Mouse (Mus musculus) macrophage (primary cell): ENCODE measurements around the gene Zfp69. TPM values are rescaled to one million over a fixed set of nuclear protein-coding genes. Genes with fewer than 3 reads are reported as not detected.

Source experiments
- H3K27ac ChIP-seq: fragments of 350-480 bp; formaldehyde crosslinking; 2 replicates; pipeline ENCODE4 v1.9.0; 2021
- H3K36me3 ChIP-seq: fragments of 350-480 bp; formaldehyde crosslinking; 2 replicates; pipeline ENCODE4 v1.9.0; 2021; ENCODE audit errors: inconsistent target
- H3K4me3 ChIP-seq: fragments of 350-480 bp; formaldehyde crosslinking; 2 replicates; pipeline ENCODE4 v1.9.0; 2021; ENCODE audit errors: inconsistent target
- H3K79me2 ChIP-seq: fragments of 350-480 bp; formaldehyde crosslinking; 2 replicates; pipeline ENCODE4 v1.9.0; 2021; ENCODE audit errors: inconsistent target
- WGBS: methylation state at CpG from one replicate; pipeline ENCODE4 v1.1.7; 2026; ENCODE audit warnings: inconsistent platforms; ENCODE audit not compliant: missing documents; 5-methylcytosine and 5-hydroxymethylcytosine counted together
- polyA plus RNA-seq: library from polyadenylated mRNA; stranded (reverse); fragments of 250-400 nt; gene quantifications from 3 replicates; pipeline ENCODE4 v1.2.4, GENCODE M21; 2018; ENCODE audit warnings: inconsistent platforms
- total RNA-seq, 78 experiments: library from RNA; depleted of rRNA; stranded (reverse); fragments of 250-400 nt; gene quantifications; 1 replicate in 9 of 78; 2 replicates in 24 of 78; 3 replicates in 43 of 78; 4 replicates in 2 of 78; pipeline ENCODE4 v1.2.4; 2018; ENCODE audit warnings: inconsistent platforms in 56 of 78

Zfp69 gene
- total RNA-seq (2018; cell fraction: chromatin; rRNA removed): 10 to 100 TPM in 2 of 26 experiments, 1 to 10 TPM in 23, under 1 TPM in 1; 0.50 to 18.3 (median 3.5) TPM
- total RNA-seq (2018; cell fraction: cytosol; rRNA removed): under 1 TPM in 25 of 26 experiments, not detected in 1; 0.10 to 0.90 (median 0.40) TPM
- 1 to 10 TPM in 24 of 26 experiments, under 1 TPM in 2; 0.32 to 9.3 (median 2.2) TPM for total RNA-seq (2018; cell fraction: nucleus; rRNA removed)
- polyA plus RNA-seq: 0.46 to 0.93 TPM (median 0.59 TPM) in 3 replicates

- no peaks in the 10 kb centered on the region for H3K79me2 ChIP-seq
- under 1% methylated on average over 41 of the region's 60 CpGs for WGBS
- no peaks in the 10 kb centered on the region for H3K36me3 ChIP-seq
- H3K27ac ChIP-seq: peak within 1 kb of the TSS; percentile 72
- H3K4me3 ChIP-seq: peak within 1 kb of the TSS; percentile 61
Measured at GRCm38 (mm10) chr4:120951428-120951973, at the start of gene Zfp69. Zfp69 (minus strand) TSS chr4:120951699.

GRCm38 (mm10) chr4:121001042-121001441 lies 49.5 kb upstream of the Zfp69 start:
- WGBS: 92% methylated on average over 2 of the region's 2 CpGs
- Histone ChIP-seq H3K4me3 (no peak overlapping the region), H3K79me2 (peaks cover 97% of the 10 kb centered on the region), H3K27ac (no peak overlapping the region), H3K36me3 (no peaks in the 10 kb centered on the region)

- no peak overlapping the region for H3K4me3 ChIP-seq
- no peak overlapping the region for H3K27ac ChIP-seq
- no peaks in the 10 kb centered on the region for H3K36me3 ChIP-seq
- 92% methylated on average over 1 of the region's 1 CpGs for WGBS
- peaks cover 93% of the 10 kb centered on the region for H3K79me2 ChIP-seq
Measured at GRCm38 (mm10) chr4:120995911-120996310, 44.4 kb upstream of the Zfp69 start.

DNA sequence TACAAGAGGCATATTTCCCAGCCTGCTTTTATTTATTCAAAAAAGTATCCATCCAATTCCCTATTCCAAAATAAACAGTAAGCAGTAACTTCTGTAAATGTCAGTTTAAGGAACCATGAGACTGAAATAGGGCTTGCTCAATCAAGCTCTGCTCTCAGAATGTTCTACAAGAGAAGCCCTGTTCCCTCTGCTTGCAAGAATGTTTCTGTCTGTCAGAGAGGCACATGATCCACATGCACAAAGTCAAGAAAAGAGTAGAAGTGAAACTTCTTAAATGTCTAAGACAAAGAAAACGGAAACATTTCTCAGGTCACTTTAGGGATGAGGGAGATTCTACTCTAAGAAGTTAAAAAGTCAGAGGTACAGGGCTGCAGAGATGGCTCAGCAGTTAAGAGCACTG lies 41.5 kb upstream of the Zfp69 start:
- Histone ChIP-seq H3K27ac (peak overlapping the region; percentile 73), H3K79me2 (peaks cover 93% of the 10 kb centered on the region), H3K4me3 (no peak overlapping the region), H3K36me3 (no peaks in the 10 kb centered on the region)
- 0% methylated on average over 1 of the region's 1 CpGs for WGBS

GRCm38 (mm10) chr4:120992284-120992683 lies 40.8 kb upstream of the Zfp69 start:
- peak overlapping the region; percentile 73 for H3K27ac ChIP-seq
- H3K36me3 ChIP-seq: no peaks in the 10 kb centered on the region
- H3K79me2 ChIP-seq: peaks cover 93% of the 10 kb centered on the region
- H3K4me3 ChIP-seq: no peak overlapping the region
- WGBS: 88% methylated on average over 2 of the region's 2 CpGs

- Histone ChIP-seq H3K27ac (no peak overlapping the region), H3K36me3 (peaks cover 17% of the 10 kb centered on the region; the same call in 1 of the 2 replicates), H3K79me2 (peaks cover 87% of the 10 kb centered on the region), H3K4me3 (no peak overlapping the region)
- WGBS: 69% methylated on average over 4 of the region's 4 CpGs
Measured at GRCm38 (mm10) chr4:120987319-120987718, 35.8 kb upstream of the Zfp69 start.

DNA sequence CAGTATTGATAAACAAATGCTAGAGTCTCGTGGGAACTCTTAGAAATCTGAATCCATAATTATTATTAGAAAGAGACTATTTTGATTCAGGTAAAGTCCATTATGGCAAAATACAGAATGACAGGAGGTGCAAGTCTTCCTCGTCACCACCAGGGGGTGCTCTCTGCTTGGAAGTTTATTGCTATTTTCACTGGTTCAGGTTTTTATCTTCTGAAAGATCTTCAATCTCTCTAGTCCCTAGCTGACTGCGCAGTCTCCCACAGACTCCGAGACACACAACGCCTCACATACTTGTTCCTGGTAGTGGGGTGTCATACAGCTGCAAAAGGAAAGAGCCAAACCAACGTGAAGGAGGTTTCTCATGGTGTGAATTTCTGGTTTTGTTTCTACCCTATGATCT lies 34.9 kb upstream of the Zfp69 start:
- peaks cover 79% of the 10 kb centered on the region for H3K79me2 ChIP-seq
- no peak overlapping the region for H3K27ac ChIP-seq
- H3K36me3 ChIP-seq: peaks cover 17% of the 10 kb centered on the region; the same call in 1 of the 2 replicates
- no peak overlapping the region for H3K4me3 ChIP-seq
- WGBS: 10% methylated on average over 6 of the region's 6 CpGs

GRCm38 (mm10) chr4:120978221-120978620 lies 26.7 kb upstream of the Zfp69 start:
- H3K36me3 ChIP-seq: peaks cover 35% of the 10 kb centered on the region
- H3K79me2 ChIP-seq: no peaks in the 10 kb centered on the region; the same call in 1 of the 2 replicates
- WGBS: 24% methylated on average over 3 of the region's 3 CpGs
- H3K4me3 ChIP-seq: no peak overlapping the region
- H3K27ac ChIP-seq: peak overlapping the region; percentile 46

GRCm38 (mm10) chr4:120975428-120975734 lies 23.9 kb upstream of the Zfp69 start:
- H3K4me3 ChIP-seq: no peak overlapping the region
- H3K36me3 ChIP-seq: peaks cover 50% of the 10 kb centered on the region
- peak overlapping the region; percentile 24 for H3K27ac ChIP-seq

GRCm38 (mm10) chr4:120974711-120975427 lies 23.4 kb upstream of the Zfp69 start:
- Histone ChIP-seq H3K79me2 (no peaks in the 10 kb centered on the region), H3K4me3 (no peak overlapping the region), H3K36me3 (peaks cover 46% of the 10 kb centered on the region), H3K27ac (peak overlapping the region; percentile 24)
- 37% methylated on average over 11 of the region's 11 CpGs for WGBS

More at GRCm38 (mm10) chr4:120975428-120975734, 23.9 kb upstream of the Zfp69 start:
- H3K79me2 ChIP-seq: no peaks in the 10 kb centered on the region
- WGBS: 15% methylated on average over 4 of the region's 4 CpGs

DNA sequence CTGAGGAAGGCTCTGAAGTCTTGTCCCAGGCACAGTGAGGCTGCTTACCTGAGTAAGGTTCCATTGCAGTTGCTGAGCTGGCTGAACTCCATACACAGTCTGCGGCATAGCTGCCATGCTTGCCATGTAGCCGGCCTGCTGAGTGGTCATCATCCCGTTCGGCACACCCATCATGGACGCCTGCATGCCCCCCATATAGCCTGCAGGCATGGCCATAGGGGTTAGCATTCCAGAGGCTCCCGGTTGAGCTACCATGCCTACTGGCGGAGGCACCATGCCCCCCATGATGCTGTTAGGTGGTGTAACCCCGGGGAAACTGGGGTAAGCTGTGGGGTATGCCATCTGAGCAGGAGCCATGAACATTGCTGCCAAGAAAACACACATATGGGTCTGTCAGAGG lies 20.3 kb upstream of the Zfp69 start:
- no peak overlapping the region for H3K4me3 ChIP-seq
- peaks cover 61% of the 10 kb centered on the region for H3K36me3 ChIP-seq

GRCm38 (mm10) chr4:120969382-120970146 lies 18.1 kb upstream of the Zfp69 start:
- H3K4me3 ChIP-seq: no peak overlapping the region
- WGBS: 89% methylated on average over 5 of the region's 5 CpGs
- peaks cover 57% of the 10 kb centered on the region for H3K36me3 ChIP-seq
- H3K79me2 ChIP-seq: no peaks in the 10 kb centered on the region
- H3K27ac ChIP-seq: no peak overlapping the region

More for the DNA sequence above, 20.3 kb upstream of the Zfp69 start:
- no peaks in the 10 kb centered on the region for H3K79me2 ChIP-seq
- WGBS: 98% methylated on average over 8 of the region's 8 CpGs
- H3K27ac ChIP-seq: no peak overlapping the region

DNA sequence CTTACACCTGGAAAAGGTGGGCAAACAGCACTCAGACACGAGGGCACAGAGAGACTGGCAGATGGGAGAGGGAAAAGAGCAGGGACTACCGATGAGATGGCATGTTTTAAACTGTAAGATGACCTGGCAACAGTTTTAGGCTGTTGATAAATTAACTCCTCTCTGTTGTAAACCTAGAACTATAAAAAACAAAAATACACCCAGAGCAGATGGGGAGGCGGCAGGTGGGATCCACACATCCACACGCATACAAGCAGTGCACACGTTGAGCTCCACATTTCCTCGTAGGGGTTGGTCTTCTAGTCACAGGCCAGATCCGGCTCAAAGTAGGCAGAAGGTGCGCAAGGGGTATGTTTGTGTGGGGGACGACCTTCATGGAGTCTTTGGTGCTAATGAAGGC lies 17.0 kb upstream of the Zfp69 start:
- H3K4me3 ChIP-seq: no peak overlapping the region
- no peaks in the 10 kb centered on the region for H3K79me2 ChIP-seq
- 93% methylated on average over 9 of the region's 9 CpGs for WGBS
- H3K36me3 ChIP-seq: peaks cover 46% of the 10 kb centered on the region
- H3K27ac ChIP-seq: no peak overlapping the region

DNA sequence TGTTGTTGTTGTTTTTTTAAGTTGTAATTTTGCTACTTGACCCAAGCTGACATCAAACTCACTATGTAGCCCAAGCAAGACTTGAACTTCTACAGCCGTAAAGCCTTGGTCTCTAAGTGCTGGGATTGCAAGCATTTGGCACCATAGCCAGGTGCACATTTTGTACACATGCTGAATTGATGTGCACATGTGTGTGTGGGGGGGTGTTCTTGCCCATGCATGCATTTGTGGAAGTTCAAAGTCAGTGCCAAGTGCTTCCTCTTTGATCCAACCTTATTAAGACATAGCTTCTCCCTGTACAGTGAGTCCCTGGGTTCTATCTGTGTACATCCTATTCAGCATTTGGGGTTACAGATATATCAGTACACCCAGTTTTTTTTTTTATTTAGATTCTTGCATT lies 4.1 kb upstream of the Zfp69 start:
- Histone ChIP-seq H3K36me3 (no peaks in the 10 kb centered on the region), H3K27ac (no peak overlapping the region), H3K79me2 (no peaks in the 10 kb centered on the region), H3K4me3 (no peak overlapping the region)
- 92% methylated on average over 1 of the region's 1 CpGs for WGBS
